Mouse (Mus musculus): Measurements from ENCODE around the gene Slfn5. TPM values are rescaled to one million over a fixed set of nuclear protein-coding genes. Genes with fewer than 3 reads are reported as not detected.
"Not testable (repeated sequence)": the region's sequence is repeated elsewhere in the genome, so short reads cannot be mapped to it uniquely, and the experiment has no call there.

Slfn5 gene
- polyA plus RNA-seq, 1 experiment from 2014 or later = 1.0 TPM

DNA sequence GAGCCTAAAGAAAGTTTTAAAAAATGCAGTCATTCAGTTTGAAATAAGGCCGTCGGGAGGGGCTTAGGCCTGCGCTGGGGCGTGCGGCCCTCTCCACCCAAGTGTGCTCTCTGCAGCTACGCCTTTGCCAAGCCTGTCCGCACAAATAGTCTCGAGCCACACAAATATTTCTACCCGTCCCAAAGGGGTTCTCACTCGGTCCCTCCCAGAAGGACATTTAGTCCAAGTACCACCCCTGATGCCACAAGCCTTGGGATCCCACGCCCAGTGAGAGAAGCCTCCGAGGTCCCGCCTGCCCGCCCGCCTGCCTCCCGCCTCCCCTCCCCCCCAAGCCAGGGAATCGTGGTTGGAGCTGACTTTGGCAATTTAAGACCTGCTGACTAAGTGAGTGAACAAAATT is 32.0 kb downstream of the Slfn5 start:
- no peaks in the 10 kb centered on the region for H3K27me3 ChIP-seq (ENCODE audit: control insufficient read depth, insufficient read depth, low read length)
- H3K4me1 ChIP-seq (ENCODE audit: control insufficient read depth, insufficient read depth, low read length) = no peaks in the 10 kb centered on the region
- H3K9ac ChIP-seq (replicated peaks; ENCODE audit: low read depth, low read length) = no peak overlapping the region
- no peak overlapping the region for H3K27ac ChIP-seq (ENCODE audit: low read depth, low read length)
- no peaks in the 10 kb centered on the region for H3K9me3 ChIP-seq (ENCODE audit: control insufficient read depth, low read length)
- no peaks in the 10 kb centered on the region for H3K36me3 ChIP-seq (ENCODE audit: control insufficient read depth, insufficient read depth, low read length)
- WGBS = 88% methylated on average over 17 of the region's 17 CpGs
- ATAC-seq (ENCODE audit: low read depth) = no peak
- no peak overlapping the region for H3K4me2 ChIP-seq (ENCODE audit: low read depth, low read length)
- H3K4me3 ChIP-seq (ENCODE audit: low read depth, low read length) = no peak overlapping the region

DNA sequence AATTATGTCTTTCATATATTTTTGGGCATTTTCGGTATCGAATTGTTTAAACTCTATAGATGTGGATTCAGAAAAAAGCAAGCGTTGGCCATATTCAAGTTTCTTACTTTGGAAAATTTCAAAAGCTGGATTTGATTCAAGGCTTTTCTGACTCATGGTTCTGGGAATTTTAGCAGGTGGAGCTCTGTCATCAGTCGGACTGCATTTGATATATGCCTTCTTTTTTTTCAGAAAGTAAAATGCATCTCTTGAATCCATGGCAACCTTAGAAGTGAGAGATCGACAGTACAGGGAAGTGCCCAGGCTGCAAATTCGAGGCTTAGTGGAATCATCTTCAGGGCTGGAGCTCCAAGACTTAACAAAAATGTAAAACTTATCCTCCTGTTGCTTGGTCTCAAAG is 36.5 kb downstream of the Slfn5 start:
- H3K4me1 ChIP-seq (ENCODE audit: control insufficient read depth, insufficient read depth, low read length) = no peaks in the 10 kb centered on the region
- 0 out of 2 replicates have a peak, but pooled peaks cover 4% of the 10 kb centered on the region for H3K27me3 ChIP-seq (ENCODE audit: control insufficient read depth, insufficient read depth, low read length)
- no peak overlapping the region for H3K9ac ChIP-seq (replicated peaks; ENCODE audit: low read depth, low read length)
- no peaks in the 10 kb centered on the region for H3K9me3 ChIP-seq (ENCODE audit: control insufficient read depth, low read length)
- WGBS = 90% methylated on average over 6 of the region's 6 CpGs
- no peaks in the 10 kb centered on the region for H3K36me3 ChIP-seq (ENCODE audit: control insufficient read depth, insufficient read depth, low read length)
- H3K4me2 ChIP-seq (ENCODE audit: low read depth, low read length) = no peak overlapping the region
- H3K27ac ChIP-seq (ENCODE audit: low read depth, low read length) = no peak overlapping the region
- no peak for ATAC-seq (ENCODE audit: low read depth)
- no peak overlapping the region for H3K4me3 ChIP-seq (ENCODE audit: low read depth, low read length)

GRCm38 (mm10) chr11:82989357-82989756 is 38.2 kb downstream of the Slfn5 start:
- Histone ChIP-seq H3K27me3 (ENCODE audit: control insufficient read depth, insufficient read depth, low read length) (0 out of 2 replicates have a peak, but pooled peaks cover 4% of the 10 kb centered on the region), H3K36me3 (ENCODE audit: control insufficient read depth, insufficient read depth, low read length) (no peaks in the 10 kb centered on the region), H3K4me2 (ENCODE audit: low read depth, low read length) (no peak overlapping the region; the same call in 1 of the 2 replicates), H3K4me1 (ENCODE audit: control insufficient read depth, insufficient read depth, low read length) (no peaks in the 10 kb centered on the region), H3K9me3 (ENCODE audit: control insufficient read depth, low read length) (no peaks in the 10 kb centered on the region), H3K27ac (ENCODE audit: low read depth, low read length) (no peak overlapping the region), H3K4me3 (ENCODE audit: low read depth, low read length) (no peak overlapping the region), H3K9ac (replicated peaks; ENCODE audit: low read depth, low read length) (no peak overlapping the region)
- no peak for ATAC-seq (ENCODE audit: low read depth)
- 31% methylated on average over 12 of the region's 12 CpGs for WGBS

- not testable (repeated sequence) for H3K27me3 ChIP-seq (ENCODE audit: control insufficient read depth, insufficient read depth, low read length); H3K9me3 ChIP-seq (ENCODE audit: control insufficient read depth, low read length); H3K4me1 ChIP-seq (ENCODE audit: control insufficient read depth, insufficient read depth, low read length); H3K9ac ChIP-seq (replicated peaks; ENCODE audit: low read depth, low read length); H3K36me3 ChIP-seq (ENCODE audit: control insufficient read depth, insufficient read depth, low read length); H3K27ac ChIP-seq (ENCODE audit: low read depth, low read length); ATAC-seq (ENCODE audit: low read depth)
- peak overlapping the region; percentile 28 for H3K4me3 ChIP-seq (ENCODE audit: low read depth, low read length)
- 19% methylated on average over 18 of the region's 19 CpGs for WGBS
- peak overlapping the region; percentile 55 for H3K4me2 ChIP-seq (ENCODE audit: low read depth, low read length)
Measured at GRCm38 (mm10) chr11:82990612-82991385, 39.6 kb downstream of the Slfn5 start.

DNA sequence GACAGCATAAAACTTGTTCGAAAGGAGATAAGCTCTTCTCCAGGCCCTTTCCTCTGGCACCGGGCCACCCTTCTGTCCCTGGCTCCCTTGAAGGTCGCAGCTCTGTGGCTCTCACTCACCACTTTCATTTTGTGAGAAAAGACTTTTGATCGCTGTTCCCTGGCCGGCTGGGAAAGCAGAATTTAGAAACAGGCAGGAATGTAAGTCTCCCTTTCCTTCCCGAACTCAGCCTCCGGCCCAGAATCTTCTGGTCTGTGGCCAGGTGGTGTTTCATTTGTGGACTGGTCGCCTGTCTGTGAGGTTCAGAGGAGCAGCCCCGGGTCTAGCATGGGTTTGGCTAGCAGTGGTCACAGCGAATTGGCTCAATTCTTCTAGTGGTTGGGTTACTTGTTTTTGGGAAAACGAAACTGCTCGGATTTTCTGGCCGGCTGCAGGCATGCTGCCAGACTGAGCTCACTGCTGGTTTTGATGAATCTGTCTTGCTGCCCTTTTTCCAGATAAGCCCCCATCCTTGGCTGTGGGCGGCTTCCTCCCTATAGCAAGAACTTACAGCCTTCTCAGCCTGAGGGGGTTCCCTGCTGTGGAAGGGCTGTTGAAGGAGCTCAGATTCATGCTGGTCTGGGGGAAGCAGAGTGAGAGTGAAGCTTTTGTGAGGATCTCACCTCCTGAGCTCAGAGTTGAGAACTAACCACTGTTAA is 40.5 kb downstream of the Slfn5 start, which contains the start of gene Slfn9:
Gene Slfn9 (minus strand): TSS at position 362 of the 698 bp plus-strand sequence.
- Histone ChIP-seq H3K27me3 (ENCODE audit: control insufficient read depth, insufficient read depth, low read length) (0 out of 2 replicates have a peak, but pooled peaks cover 4% of the 10 kb centered on the region), H3K4me3 (ENCODE audit: low read depth, low read length) (peak within 1 kb of the TSS; percentile 28), H3K4me1 (ENCODE audit: control insufficient read depth, insufficient read depth, low read length) (no peaks in the 10 kb centered on the region), H3K4me2 (ENCODE audit: low read depth, low read length) (peak within 1 kb of the TSS; percentile 55), H3K27ac (ENCODE audit: low read depth, low read length) (no peak within 1 kb of the TSS), H3K9me3 (ENCODE audit: control insufficient read depth, low read length) (no peaks in the 10 kb centered on the region), H3K36me3 (ENCODE audit: control insufficient read depth, insufficient read depth, low read length) (no peaks in the 10 kb centered on the region), H3K9ac (replicated peaks; ENCODE audit: low read depth, low read length) (0 out of 2 replicates have a peak within 1 kb of the TSS, but pooled peaks have one; percentile 16)
- ATAC-seq (ENCODE audit: low read depth) = no peak
- WGBS = 8% methylated on average over 14 of the region's 14 CpGs

- no peaks in the 10 kb centered on the region for H3K36me3 ChIP-seq (ENCODE audit: control insufficient read depth, insufficient read depth, low read length)
- no peaks in the 10 kb centered on the region for H3K9me3 ChIP-seq (ENCODE audit: control insufficient read depth, low read length)
- H3K4me2 ChIP-seq (ENCODE audit: low read depth, low read length) = no peak overlapping the region
- ATAC-seq (ENCODE audit: low read depth) = no peak
- no peak overlapping the region for H3K27ac ChIP-seq (ENCODE audit: low read depth, low read length)
- H3K9ac ChIP-seq (replicated peaks; ENCODE audit: low read depth, low read length) = no peak overlapping the region
- H3K4me1 ChIP-seq (ENCODE audit: control insufficient read depth, insufficient read depth, low read length) = no peaks in the 10 kb centered on the region
- WGBS = 72% methylated on average over 1 of the region's 1 CpGs
- no peak overlapping the region for H3K4me3 ChIP-seq (ENCODE audit: low read depth, low read length)
- H3K27me3 ChIP-seq (ENCODE audit: control insufficient read depth, insufficient read depth, low read length) = no peaks in the 10 kb centered on the region
Measured at GRCm38 (mm10) chr11:83013356-83013755, 62.2 kb downstream of the Slfn5 start.

Small RNAs within 50 kb of the gene (microRNA-seq; reads per million reads assigned to microRNA genes)
- not detected for gene Mir7679

Other genes starting within 250 kb of the Slfn5 start
- 0.33 and 0.44 TPM in 2 replicates for gene Cct6b, start 187.0 kb upstream of the Slfn5 start, polyA plus RNA-seq (2014; fragmentation: Nextera tagmentation; extraction: Ambion mirVana)
- 29.0 and 31.3 TPM in 2 replicates for gene Zfp830, start 187.0 kb upstream of the Slfn5 start, polyA plus RNA-seq (2014; fragmentation: Nextera tagmentation; extraction: Ambion mirVana)
- gene Lig3, start 170.2 kb upstream of the Slfn5 start, polyA plus RNA-seq (2014; fragmentation: Nextera tagmentation; extraction: Ambion mirVana) = 25.4 and 33.8 TPM in 2 replicates
- 3.9 and 4.8 TPM in 2 replicates for gene Rffl, start 80.1 kb upstream of the Slfn5 start, polyA plus RNA-seq (2014; fragmentation: Nextera tagmentation; extraction: Ambion mirVana)
- 13.4 and 14.4 TPM in 2 replicates for gene Rad51d, start 60.7 kb upstream of the Slfn5 start, polyA plus RNA-seq (2014; fragmentation: Nextera tagmentation; extraction: Ambion mirVana)
- 0.82 and 1.1 TPM in 2 replicates for gene Fndc8, start 59.2 kb upstream of the Slfn5 start, polyA plus RNA-seq (2014; fragmentation: Nextera tagmentation; extraction: Ambion mirVana)
- 21.6 and 24.7 TPM in 2 replicates for gene Nle1, start 42.9 kb upstream of the Slfn5 start, polyA plus RNA-seq (2014; fragmentation: Nextera tagmentation; extraction: Ambion mirVana)
- gene Unc45b, start 40.8 kb upstream of the Slfn5 start, polyA plus RNA-seq (2014; fragmentation: Nextera tagmentation; extraction: Ambion mirVana) = 0.92 and 1.2 TPM in 2 replicates
- 0.56 and 1.4 TPM in 2 replicates for gene Slfn9, start 40.5 kb downstream of the Slfn5 start, polyA plus RNA-seq (2014; fragmentation: Nextera tagmentation; extraction: Ambion mirVana)
- gene Slfn8, start 69.5 kb downstream of the Slfn5 start, polyA plus RNA-seq (2014; fragmentation: Nextera tagmentation; extraction: Ambion mirVana) = 0.07 TPM in 1 of 2 replicates, not detected in the other
- 0.24 and 1.2 TPM in 2 replicates for gene Slfn2, start 113.8 kb downstream of the Slfn5 start, polyA plus RNA-seq (2014; fragmentation: Nextera tagmentation; extraction: Ambion mirVana)
- gene Slfn1, start 165.5 kb downstream of the Slfn5 start, polyA plus RNA-seq (2014; fragmentation: Nextera tagmentation; extraction: Ambion mirVana) = not detected in 2 replicates
- not detected in 2 replicates for gene Slfn4, start 223.8 kb downstream of the Slfn5 start, polyA plus RNA-seq (2014; fragmentation: Nextera tagmentation; extraction: Ambion mirVana)
- gene Slfn3, start 240.0 kb downstream of the Slfn5 start, polyA plus RNA-seq (2014; fragmentation: Nextera tagmentation; extraction: Ambion mirVana) = 0.09 and 0.23 TPM in 2 replicates